Mouse (Mus musculus) splenic B cell, adult 2 months (primary cell): ENCODE results near the gene Plcb4.

Source experiments
- DNase-seq: peaks from one replicate; pipeline ENCODE4 v3.0.0-alpha.2; 2011; ENCODE audit warnings: low read depth, low spot score
- H3K27me3 ChIP-seq: 2 replicates; pipeline ENCODE4 v1.6.1; 2012; ENCODE audit warnings: mild to moderate bottlenecking, low read length, moderate library complexity, mixed read lengths; ENCODE audit not compliant: control insufficient read depth, poor library complexity, insufficient read depth, severe bottlenecking
- H3K36me3 ChIP-seq: 2 replicates; pipeline ENCODE4 v1.6.1; 2012; ENCODE audit warnings: mild to moderate bottlenecking, low read length, moderate library complexity, mixed read lengths; ENCODE audit not compliant: control insufficient read depth, poor library complexity, insufficient read depth, severe bottlenecking

The Plcb4 gene

DNA sequence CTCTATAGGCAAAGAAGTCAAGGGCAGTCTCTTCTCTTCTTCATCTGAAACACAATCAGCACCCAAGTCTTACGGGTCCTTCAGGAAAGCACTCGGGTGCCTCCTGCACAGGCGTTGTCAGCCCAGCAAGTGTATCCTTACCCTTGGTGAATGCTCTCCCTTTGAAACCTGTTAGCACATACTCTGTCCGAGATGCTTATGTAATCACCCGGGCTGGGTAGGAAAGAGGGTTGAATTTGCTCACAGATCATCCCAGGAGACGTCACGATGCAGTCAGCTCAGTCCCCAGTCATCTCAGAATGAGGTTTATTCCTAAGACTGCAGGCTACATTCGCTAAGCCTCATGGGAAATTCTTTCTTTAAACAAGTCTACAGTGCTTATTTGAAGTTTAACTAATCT, 184.9 kb downstream of the Plcb4 start:
- Histone ChIP-seq H3K36me3 (no peaks in the 10 kb centered on the region), H3K27me3 (no peaks in the 10 kb centered on the region)
- no peak for DNase-seq

DNA sequence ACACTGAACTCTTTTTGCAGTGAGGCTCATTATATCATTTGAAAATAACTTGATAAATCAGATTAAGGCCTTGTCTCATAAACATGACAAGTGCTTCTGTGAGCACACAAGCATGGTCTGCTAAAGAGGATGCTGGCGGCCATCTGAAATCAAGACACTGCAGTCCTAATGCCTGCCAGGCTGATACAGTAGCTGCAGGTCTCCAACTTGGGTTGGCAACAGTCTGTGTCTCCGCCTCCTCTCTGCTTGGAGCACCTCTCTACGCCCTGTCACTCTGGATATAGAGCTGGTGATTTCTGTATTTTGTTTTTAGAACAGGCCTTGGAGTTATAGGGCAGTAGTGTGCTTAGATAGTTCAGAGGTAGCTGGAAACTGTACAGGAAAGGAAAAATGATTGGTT, 188.1 kb downstream of the Plcb4 start:
- DNase-seq: no peak
- Histone ChIP-seq H3K36me3 (no peaks in the 10 kb centered on the region), H3K27me3 (no peaks in the 10 kb centered on the region)

DNA sequence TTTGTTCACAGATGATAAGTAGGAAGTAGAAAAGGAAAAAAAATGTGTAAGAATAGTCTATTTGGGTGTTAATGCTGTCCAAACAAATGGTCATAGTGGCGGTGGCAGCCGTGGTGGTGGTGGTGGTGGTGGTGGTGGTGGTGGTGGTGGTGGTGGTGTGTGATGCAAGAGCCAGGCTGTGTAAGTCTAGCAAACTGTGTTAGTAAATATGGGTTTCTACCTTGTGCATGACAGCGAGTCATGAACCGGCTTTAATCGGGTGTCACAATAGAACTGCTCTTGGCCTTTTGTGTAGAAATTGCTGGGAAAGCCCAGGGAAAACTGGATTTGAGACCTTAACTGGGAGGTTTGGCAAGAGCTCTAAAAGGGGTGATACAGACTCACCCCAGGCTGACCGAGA, 188.9 kb downstream of the Plcb4 start:
- H3K27me3 ChIP-seq: no peaks in the 10 kb centered on the region
- DNase-seq: no peak

DNA sequence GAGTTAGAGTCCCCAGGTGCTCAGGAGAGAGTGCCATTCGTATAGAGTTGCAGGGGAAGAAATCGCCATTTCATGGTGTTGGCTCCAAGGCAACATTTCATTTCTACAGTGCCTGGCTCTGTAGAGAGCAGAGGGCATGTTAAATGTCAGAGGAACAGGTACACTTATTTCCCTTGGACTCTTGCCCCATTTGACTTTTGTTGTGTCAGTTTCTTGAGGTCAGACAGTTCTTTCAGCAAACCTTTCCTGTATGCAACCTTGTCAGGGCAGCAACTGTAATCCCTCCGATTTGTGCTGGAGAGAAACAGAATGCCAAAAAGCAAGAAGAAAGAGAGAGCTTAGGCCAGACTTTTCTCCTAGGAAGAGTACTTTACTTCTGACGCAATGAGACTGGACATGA, 189.4 kb downstream of the Plcb4 start:
- H3K27me3 ChIP-seq: no peaks in the 10 kb centered on the region

More for the DNA sequence above, 188.9 kb downstream of the Plcb4 start:
- no peaks in the 10 kb centered on the region for H3K36me3 ChIP-seq

DNA sequence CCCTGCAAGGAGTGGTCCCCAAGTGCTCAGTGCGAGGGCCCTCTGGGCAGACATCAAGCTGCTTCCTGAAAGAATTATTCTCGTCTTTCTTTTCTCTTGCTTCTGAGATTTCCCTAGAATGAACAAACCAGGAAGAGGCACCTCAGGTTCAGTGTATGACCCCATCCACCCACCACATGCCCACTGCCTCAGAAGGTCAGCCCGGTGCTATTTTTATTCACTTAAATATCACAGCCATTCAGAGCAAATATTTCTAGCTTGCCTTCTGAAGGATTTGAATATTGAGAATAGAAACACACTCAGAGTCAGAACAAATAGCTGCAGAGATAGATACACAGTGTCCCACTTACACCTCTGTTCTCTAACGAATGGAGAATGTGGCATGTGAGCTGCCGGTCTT, 193.2 kb downstream of the Plcb4 start:
- H3K27me3 ChIP-seq: no peaks in the 10 kb centered on the region
- DNase-seq: no peak
- no peaks in the 10 kb centered on the region for H3K36me3 ChIP-seq

More for the DNA sequence above, 189.4 kb downstream of the Plcb4 start:
- DNase-seq: no peak
- H3K36me3 ChIP-seq: no peaks in the 10 kb centered on the region

DNA sequence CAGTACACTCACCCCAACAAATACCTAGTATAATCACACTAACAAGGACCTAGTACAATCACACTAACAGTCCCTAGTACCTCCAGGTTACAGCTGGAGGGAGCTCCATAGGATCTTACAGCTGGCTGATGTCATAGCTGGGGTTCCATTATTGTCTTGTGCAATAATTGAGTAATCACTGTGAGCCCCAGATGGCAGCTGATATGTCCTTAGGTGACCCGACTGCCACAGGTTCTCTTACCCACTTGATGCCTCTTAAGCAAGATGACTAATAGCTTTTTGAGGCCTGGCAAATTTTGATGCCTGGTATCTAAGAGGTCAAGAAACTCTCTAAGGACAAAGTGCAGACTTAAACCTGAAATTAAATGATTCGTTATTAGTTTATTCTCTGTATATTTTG, 194.3 kb downstream of the Plcb4 start:
- Histone ChIP-seq H3K36me3 (no peaks in the 10 kb centered on the region), H3K27me3 (no peaks in the 10 kb centered on the region)
- no peak for DNase-seq

DNA sequence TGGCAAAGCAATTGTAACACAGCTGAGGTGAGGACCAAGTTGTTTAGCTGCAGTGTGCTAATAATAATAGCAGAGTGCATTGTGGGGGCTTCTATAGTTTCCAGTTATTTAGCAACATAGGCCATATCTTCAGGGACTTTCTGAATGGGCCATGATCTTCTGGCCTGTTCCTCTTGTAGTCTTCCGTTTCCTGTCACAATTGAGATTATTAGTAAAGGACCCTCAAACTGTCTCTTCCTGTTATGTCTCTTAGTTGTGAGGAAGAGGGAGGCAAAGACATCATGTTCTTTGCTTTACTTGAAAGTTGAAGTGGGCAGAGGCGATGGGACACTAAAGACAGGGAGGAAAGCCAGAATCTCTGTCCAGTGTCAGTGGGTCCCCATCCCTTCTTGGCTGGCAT, 195.2 kb downstream of the Plcb4 start:
- no peaks in the 10 kb centered on the region for H3K27me3 ChIP-seq
- H3K36me3 ChIP-seq: no peaks in the 10 kb centered on the region
- no peak for DNase-seq

DNA sequence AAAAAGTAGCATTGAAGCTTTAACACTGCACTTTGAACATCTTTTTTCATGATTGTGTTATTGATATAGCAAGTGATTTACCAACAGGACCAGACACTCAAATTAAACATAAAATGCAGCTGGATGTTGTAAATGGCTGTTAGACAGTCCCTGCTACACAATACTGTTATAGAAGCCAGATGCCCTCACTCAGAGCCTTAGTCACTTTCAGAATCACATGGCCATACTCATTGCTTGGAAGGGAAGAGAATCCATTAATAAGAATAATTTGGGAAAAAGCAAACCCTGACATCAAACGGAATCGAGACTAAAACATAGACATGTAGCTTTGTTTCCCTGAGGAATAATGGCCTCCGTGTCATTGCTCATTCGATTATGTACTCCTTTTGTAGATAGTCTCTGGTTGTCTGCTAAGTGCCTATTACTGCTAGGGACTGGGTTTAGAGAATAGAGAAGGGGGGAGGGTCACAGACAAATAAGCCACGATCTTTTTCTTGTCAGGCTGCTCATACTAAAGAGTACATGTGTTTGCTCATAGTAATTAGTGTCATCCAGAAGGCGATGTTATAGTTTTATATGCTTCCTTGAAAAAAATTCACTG, 197.2 kb downstream of the Plcb4 start:
- Histone ChIP-seq H3K27me3 (no peaks in the 10 kb centered on the region), H3K36me3 (no peaks in the 10 kb centered on the region)
- DNase-seq: no peak

DNA sequence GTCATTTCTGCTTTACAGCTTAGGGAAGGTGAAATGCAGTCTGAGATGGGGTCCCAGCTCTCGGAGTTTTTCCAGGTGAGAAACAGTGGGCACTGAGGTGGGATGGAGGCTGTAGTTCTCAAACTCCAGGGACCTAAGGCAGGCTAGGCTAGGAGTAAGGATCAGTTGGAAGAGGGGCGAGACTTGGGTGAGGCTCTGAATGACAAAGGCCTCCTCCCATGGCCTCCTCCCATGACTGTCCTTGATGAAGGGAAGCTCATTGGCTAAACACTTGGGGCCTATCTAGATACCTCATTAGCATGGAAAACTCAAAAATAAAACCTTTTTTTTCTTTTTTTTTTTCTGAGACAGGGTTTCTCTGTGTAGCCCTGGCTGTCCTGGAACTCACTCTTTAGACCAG, 198.0 kb downstream of the Plcb4 start:
- Histone ChIP-seq H3K36me3 (no peaks in the 10 kb centered on the region), H3K27me3 (no peaks in the 10 kb centered on the region)
- no peak for DNase-seq

DNA sequence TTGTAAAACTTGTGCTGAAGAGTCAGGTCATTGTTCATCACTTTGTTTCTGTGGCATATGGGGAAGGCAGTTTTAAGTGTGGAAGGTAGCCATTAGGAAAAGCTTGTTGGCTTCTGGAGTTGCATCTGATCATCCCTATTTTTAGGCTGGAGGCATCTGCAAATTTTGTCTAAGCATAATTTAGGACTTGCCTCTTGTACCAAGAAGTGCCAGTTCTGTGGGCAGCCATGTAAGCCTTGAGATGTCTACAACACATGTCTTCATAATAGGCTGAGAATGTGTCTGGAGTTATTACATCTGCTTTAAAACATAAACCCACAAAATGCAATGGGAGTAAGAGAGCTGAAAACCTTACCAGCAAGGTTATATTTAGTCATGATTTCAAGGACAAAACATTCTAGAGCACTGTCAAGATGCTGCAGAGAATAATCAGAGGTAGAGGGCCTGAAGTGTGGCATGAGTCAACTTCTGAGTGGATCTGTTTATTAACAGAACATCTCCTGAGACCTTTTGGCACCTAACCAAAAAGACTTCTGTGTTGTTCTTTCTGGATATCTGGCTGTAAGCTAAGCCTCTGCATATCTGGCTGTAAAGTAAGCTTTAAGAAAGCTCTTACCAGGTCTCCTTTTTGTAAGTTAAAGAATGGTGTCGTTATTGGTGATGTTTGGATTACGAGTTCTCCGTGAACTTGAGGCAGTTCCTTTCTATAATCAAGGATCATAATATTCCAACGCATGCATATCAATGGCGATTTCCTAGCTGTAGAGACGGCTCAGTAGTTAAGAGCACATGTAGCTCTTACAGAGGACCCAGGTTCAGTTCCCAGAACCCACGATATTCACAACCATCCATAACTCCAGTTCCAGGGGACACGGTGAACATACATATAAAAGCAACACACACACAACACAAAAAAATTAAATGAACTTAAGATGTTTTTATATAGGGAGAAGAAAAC, 203.0 kb downstream of the Plcb4 start:
- no peak for DNase-seq

DNA sequence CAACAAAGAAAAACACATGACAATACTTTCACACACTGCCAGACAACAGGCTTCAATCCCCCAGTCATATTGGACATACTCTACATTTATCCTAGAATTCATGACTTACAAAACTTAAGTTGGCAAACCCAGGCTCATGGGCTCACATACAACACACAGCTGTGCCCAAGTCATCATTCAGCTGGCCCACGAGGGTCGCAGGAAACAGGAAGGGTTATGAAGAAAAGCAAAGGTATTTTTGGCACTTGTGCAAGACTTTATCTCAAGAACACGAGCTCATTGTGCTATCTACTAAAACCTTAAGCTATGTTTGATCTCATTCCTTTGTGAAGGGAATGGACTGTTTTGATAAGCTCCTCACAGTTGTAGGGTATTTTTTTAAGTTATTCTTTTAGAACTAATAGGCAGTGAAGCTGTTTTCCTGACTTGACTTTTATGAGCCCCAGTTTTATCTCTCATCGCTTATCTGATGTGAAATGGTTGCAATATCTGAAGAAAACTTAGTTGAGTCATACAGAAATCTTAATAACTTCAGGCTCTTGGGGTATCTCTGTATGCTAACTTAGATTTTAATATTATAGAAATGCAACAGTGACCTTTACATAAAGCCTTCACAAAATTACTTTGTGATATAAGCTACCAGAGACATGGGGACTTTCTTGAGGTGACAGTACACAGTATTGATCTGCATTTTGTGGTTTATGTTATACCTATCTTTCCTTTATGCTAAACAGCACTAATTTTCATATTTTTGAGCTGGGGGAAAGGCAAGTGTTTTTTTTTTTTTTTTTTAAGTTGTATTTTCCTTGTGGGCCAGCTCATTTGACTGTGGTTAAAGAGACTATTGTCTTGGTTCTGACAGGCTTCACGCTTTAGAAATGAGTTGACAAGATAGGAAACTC, 203.9 kb downstream of the Plcb4 start:
- Histone ChIP-seq H3K36me3 (no peaks in the 10 kb centered on the region), H3K27me3 (no peaks in the 10 kb centered on the region)
- DNase-seq: no peak

More for the DNA sequence above, 203.0 kb downstream of the Plcb4 start:
- Histone ChIP-seq H3K27me3 (no peaks in the 10 kb centered on the region), H3K36me3 (no peaks in the 10 kb centered on the region)

DNA sequence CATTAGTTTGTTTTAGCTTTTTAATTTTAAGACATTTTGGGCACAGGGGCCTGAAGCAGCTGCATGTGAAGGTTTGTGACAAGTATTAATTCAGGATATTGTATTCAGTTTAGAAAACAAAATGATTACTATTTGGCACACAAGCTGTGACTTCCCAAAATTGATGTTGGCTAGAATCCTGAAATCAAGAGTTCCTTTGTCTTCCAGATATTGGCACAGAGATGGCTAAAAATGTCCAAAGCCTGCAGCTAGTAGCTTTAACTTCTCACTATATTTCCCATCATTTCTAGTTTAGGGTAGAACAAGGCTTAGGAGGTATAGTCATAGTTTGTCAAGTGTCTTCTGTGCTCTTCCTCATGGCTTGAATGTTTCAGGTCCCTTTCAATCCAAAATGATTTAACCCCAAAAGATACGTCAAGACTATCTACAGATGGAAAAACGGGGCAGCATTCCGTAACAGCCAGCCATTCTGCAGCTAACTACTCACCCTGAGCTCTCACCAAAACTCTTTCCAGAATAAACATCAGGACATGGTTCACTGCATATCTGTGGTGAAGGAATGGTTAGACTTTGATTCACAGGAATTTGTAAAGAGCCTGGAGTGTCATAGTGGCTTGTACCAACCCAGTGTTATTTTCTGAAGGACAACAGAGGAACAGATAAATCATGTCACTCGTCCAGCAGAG, 204.7 kb downstream of the Plcb4 start:
- Histone ChIP-seq H3K27me3 (no peaks in the 10 kb centered on the region), H3K36me3 (no peaks in the 10 kb centered on the region)
- no peak for DNase-seq

DNA sequence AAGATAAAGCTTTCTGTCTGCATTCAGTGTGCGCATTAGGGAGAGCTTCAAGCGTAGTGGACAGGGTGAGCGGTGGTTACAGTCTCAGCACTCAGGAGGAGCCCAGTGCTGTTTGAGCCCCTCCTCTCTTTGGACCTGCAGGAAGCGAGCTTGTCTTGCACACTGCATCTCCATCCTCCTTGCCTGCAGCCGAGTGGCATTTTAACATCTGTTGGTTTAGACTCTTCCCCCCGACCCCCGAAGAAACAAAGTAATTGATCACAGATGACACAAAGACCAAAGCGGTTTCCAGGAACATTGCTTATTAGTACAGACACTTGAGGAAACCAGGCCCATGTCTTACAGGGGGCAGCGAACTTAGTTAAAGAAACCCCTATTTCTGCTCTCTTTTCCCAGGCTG, 207.6 kb downstream of the Plcb4 start:
- Histone ChIP-seq H3K36me3 (no peaks in the 10 kb centered on the region), H3K27me3 (no peaks in the 10 kb centered on the region)
- no peak for DNase-seq

DNA sequence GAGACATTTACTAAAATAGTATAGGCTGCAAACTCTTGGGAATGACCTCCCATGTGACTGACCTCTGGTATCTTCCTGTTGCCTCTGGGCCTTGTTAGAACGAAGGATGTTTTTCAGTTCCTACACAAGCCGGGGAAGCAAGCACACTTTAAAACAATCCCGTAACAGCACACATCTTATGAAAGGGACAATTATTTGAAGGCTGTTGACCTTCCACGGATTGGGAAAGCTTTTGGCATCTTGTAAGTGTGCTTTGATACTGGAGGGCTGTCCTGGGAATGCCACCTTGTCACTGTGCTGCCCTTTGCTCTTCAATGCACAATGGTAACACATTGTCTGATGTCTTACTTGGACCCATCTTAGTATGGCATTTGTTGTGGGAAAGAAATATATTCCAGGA, 208.0 kb downstream of the Plcb4 start:
- Histone ChIP-seq H3K36me3 (no peaks in the 10 kb centered on the region), H3K27me3 (no peaks in the 10 kb centered on the region)
- DNase-seq: no peak
